Mouse (Mus musculus): Measurements from ENCODE around the gene Cyb5d2. TPM values are rescaled to one million over a fixed set of nuclear protein-coding genes. Genes with fewer than 3 reads are reported as not detected.

The Cyb5d2 gene
- total RNA-seq, 2 experiments from 2014 or later, result 11.4 to 11.6 TPM

Other genes starting within 250 kb of the Cyb5d2 start
- gene Spns3, start 245.6 kb downstream of the Cyb5d2 start, total RNA-seq (2021), result under 1 TPM in 1 of 2 experiments, not detected in 1; 0.10 TPM
- 10 to 100 TPM; 54.9 to 60.6 TPM for gene Ube2g1, start 188.9 kb downstream of the Cyb5d2 start, total RNA-seq (2021)
- 10 to 100 TPM; 21.4 to 21.9 TPM for gene Ankfy1, start 106.1 kb downstream of the Cyb5d2 start, total RNA-seq (2021)
- gene Zzef1, start 84 bp upstream of the Cyb5d2 start, total RNA-seq (2021), result 10 to 100 TPM; 24.4 to 29.0 TPM
- gene Atp2a3, start 165.0 kb upstream of the Cyb5d2 start, total RNA-seq (2021), result 10 to 100 TPM; 18.4 to 19.3 TPM
- gene P2rx1, start 203.0 kb upstream of the Cyb5d2 start, total RNA-seq (2021), result 1 to 10 TPM in 1 of 2 experiments, under 1 TPM in 1; 0.60 to 1.0 TPM
- 1 to 10 TPM; 1.4 to 1.8 TPM for gene Camkk1, start 222.9 kb upstream of the Cyb5d2 start, total RNA-seq (2021)